Mouse (Mus musculus) hindbrain, embryonic 16.5 days (tissue): ENCODE measurements at regions not wholly inside any gene's neighbourhood (a gene's known extent, or its start where the extent isn't known, plus 50 kb on each side); places are given as distances from the start of the nearest gene placed in this dataset.

Experiments used
- ATAC-seq: fragments of 200-750 bp; cut with Nextera tagmentation; 2 replicates; pipeline ENCODE4 v1.8.0; 2017; ENCODE audit warnings: moderate TSS enrichment, moderate library complexity
- H3K27ac ChIP-seq: fragments of 300-500 bp; sonication (generic); 2 replicates; pipeline ENCODE4 v1.5.1; 2014; ENCODE audit warnings: low read depth, mild to moderate bottlenecking, control low read depth, low read length, moderate library complexity
- H3K27me3 ChIP-seq: fragments of 300-500 bp; sonication (generic); replicated peaks from 2 replicates; pipeline ENCODE4 v1.6.1; 2014; ENCODE audit warnings: low read length; ENCODE audit not compliant: control insufficient read depth, insufficient read depth
- H3K36me3 ChIP-seq: fragments of 300-500 bp; sonication (generic); 2 replicates; pipeline ENCODE4 v1.6.1; 2014; ENCODE audit warnings: mild to moderate bottlenecking, low read length, moderate library complexity, mixed read lengths; ENCODE audit not compliant: control insufficient read depth, insufficient read depth
- H3K4me1 ChIP-seq: fragments of 300-500 bp; sonication (generic); 2 replicates; pipeline ENCODE4 v1.6.1; 2014; ENCODE audit warnings: low read depth, low read length; ENCODE audit not compliant: control insufficient read depth, insufficient read depth
- H3K4me2 ChIP-seq: fragments of 300-500 bp; sonication (generic); 2 replicates; pipeline ENCODE4 v1.6.1; 2014; ENCODE audit warnings: mild to moderate bottlenecking, low read length, control low read depth, moderate library complexity
- H3K4me3 ChIP-seq: fragments of 300-500 bp; sonication (generic); 2 replicates; pipeline ENCODE4 v1.5.1; 2014; ENCODE audit warnings: mild to moderate bottlenecking, low read length, control low read depth, moderate library complexity
- H3K9ac ChIP-seq: fragments of 300-500 bp; sonication (generic); 2 replicates; pipeline ENCODE4 v1.6.1; 2014; ENCODE audit warnings: low read depth, mild to moderate bottlenecking, control low read depth, low read length, moderate library complexity
- H3K9me3 ChIP-seq: fragments of 300-500 bp; sonication (generic); 2 replicates; pipeline ENCODE4 v1.6.1; 2014; ENCODE audit warnings: mild to moderate bottlenecking, low read length, moderate library complexity; ENCODE audit not compliant: control insufficient read depth
- WGBS: fragments of 180-500 bp; shearing (Covaris S2); extraction: QIAGEN DNeasy Blood & Tissue Kit; methylation state at CpG from one replicate; pipeline ENCODE4 v1.1.7; 2014; 5-methylcytosine and 5-hydroxymethylcytosine counted together

GRCm38 (mm10) chr13:84514981-84515510 lies 292.9 kb downstream of the Tmem161b start:
- Histone ChIP-seq H3K27ac (no peak overlapping the region), H3K4me1 (no peaks in the 10 kb centered on the region), H3K27me3 (no peaks in the 10 kb centered on the region), H3K4me3 (no peak overlapping the region), H3K4me2 (no peak overlapping the region), H3K9ac (no peak overlapping the region), H3K9me3 (no peaks in the 10 kb centered on the region), H3K36me3 (no peaks in the 10 kb centered on the region)
- 0 out of 2 replicates have a peak, but pooled peaks have one; percentile 50 for ATAC-seq
- 31% methylated on average over 2 of the region's 2 CpGs for WGBS
